In genomic region chr4:95162386-95163090, GRCm38 (mm10) we compare ENCODE assay signal across 13 mouse cellular contexts.
DNase-seq lines count a peak whose midpoint lies in the region; ATAC-seq and TF ChIP-seq lines count a peak whose summit lies in the region.
"Had no signal": no experiment of that assay in that cellular context is flagged by ENCODE, and none has a peak within 500 bp of the region (broad histone marks: within the 10 kb centered on the region; RNA-seq: fewer than 3 reads in every experiment).

No protein-coding gene starts in this region.

- ATAC-seq in heart, postnatal 0 days (ENCODE audit: insufficient read depth, low read depth), result no peak
- ATAC-seq in monocyte, adult 5-6 weeks (replicated peaks; ENCODE audit: insufficient number of reproducible peaks, low FRiP score, low TSS enrichment, poor library complexity, severe bottlenecking), result peak; percentile 71
- no peak for ATAC-seq in hindbrain, embryonic 11.5 days (ENCODE audit: low FRiP score)

- H3K4me1 ChIP-seq in heart, postnatal 0 days (ENCODE audit: control insufficient read depth, insufficient read depth), result peaks cover 13% of the 10 kb centered on the region
- H3K4me1 ChIP-seq in ES-E14 (ENCODE audit: control insufficient read depth in 2 of 2, insufficient read depth in 2 of 2, low read length in 2 of 2, poor library complexity in 1 of 2), result peaks cover 3 to 6% of the 10 kb centered on the region in 2 experiments
- no peaks in the 10 kb centered on the region; the same call in 1 of the 2 replicates for H3K4me1 ChIP-seq in hindbrain, embryonic 11.5 days (replicated peaks; ENCODE audit: control insufficient read depth, insufficient read depth, low read length)
- H3K4me1 ChIP-seq: neural tube, embryonic 12.5 days had no signal

- H3K9ac ChIP-seq in heart, postnatal 0 days (replicated peaks; ENCODE audit: low read depth, low read length), result no peak overlapping the region
- no peak overlapping the region for H3K9ac ChIP-seq in ES-E14 (ENCODE audit: insufficient read depth, low read depth, low read length, poor library complexity, severe bottlenecking)
- no peak overlapping the region for H3K9ac ChIP-seq in hindbrain, embryonic 11.5 days (ENCODE audit: low read depth, low read length)
- H3K9ac ChIP-seq: embryonic facial prominence, embryonic 12.5 days; neural tube, embryonic 12.5 days had no signal

- H3K4me2 ChIP-seq in heart, postnatal 0 days (ENCODE audit: low read depth, low read length), result no peak overlapping the region
- no peak overlapping the region for H3K4me2 ChIP-seq in hindbrain, embryonic 11.5 days (replicated peaks; ENCODE audit: low read depth, low read length)

- H3K4me3 ChIP-seq in heart, postnatal 0 days (ENCODE audit: low read depth, low read length), result no peak overlapping the region
- no peak overlapping the region for H3K4me3 ChIP-seq in ES-E14 (ENCODE audit: insufficient read depth in 1 of 2, low read depth in 1 of 2, low read length in 2 of 2, poor library complexity in 1 of 2, severe bottlenecking in 1 of 2)
- H3K4me3 ChIP-seq in hindbrain, embryonic 11.5 days (ENCODE audit: low read depth, low read length), result no peak overlapping the region

- no peaks in the 10 kb centered on the region for H3K27me3 ChIP-seq in heart, postnatal 0 days (ENCODE audit: control insufficient read depth, insufficient read depth, low read length)
- no peaks in the 10 kb centered on the region for H3K27me3 ChIP-seq in hindbrain, embryonic 11.5 days (ENCODE audit: control insufficient read depth, insufficient read depth, low read length)
- H3K27me3 ChIP-seq: embryonic facial prominence, embryonic 12.5 days; heart, embryonic 12.5 days; neural tube, embryonic 12.5 days had no signal

- no peaks in the 10 kb centered on the region for H3K36me3 ChIP-seq in heart, postnatal 0 days (replicated peaks; ENCODE audit: control insufficient read depth, insufficient read depth, low read length)
- no peaks in the 10 kb centered on the region for H3K36me3 ChIP-seq in ES-E14 (ENCODE audit: control insufficient read depth, insufficient read depth, low read length, poor library complexity, severe bottlenecking)
- H3K36me3 ChIP-seq in hindbrain, embryonic 11.5 days (ENCODE audit: control insufficient read depth, insufficient read depth, low read length), result no peaks in the 10 kb centered on the region
- H3K36me3 ChIP-seq: embryonic facial prominence, embryonic 12.5 days; heart, embryonic 12.5 days; neural tube, embryonic 12.5 days had no signal

- peak overlapping the region; percentile 20; the same call in 1 of the 2 replicates for H3K27ac ChIP-seq in heart, postnatal 0 days (ENCODE audit: low read depth)
- H3K27ac ChIP-seq in ES-E14 (ENCODE audit: insufficient read depth, low read depth, low read length, poor library complexity, severe bottlenecking), result peak overlapping the region; percentile 64; the same call in 1 of the 2 replicates
- no peak overlapping the region for H3K27ac ChIP-seq in hindbrain, embryonic 11.5 days (ENCODE audit: low read depth, low read length)
- H3K27ac ChIP-seq: neural tube, embryonic 12.5 days had no signal

- no peak for TF ChIP-seq EP300 in heart, postnatal 0 days (IDR thresholded peaks at IDR 0.05; ENCODE audit: low read depth)

- no peak for TF ChIP-seq CTCF in heart, postnatal 0 days (IDR thresholded peaks at IDR 0.05; ENCODE audit: low read depth)

- WGBS in heart, postnatal 0 days, result 66% methylated on average over 9 of the region's 9 CpGs
- WGBS in hindbrain, embryonic 11.5 days, result 78% methylated on average over 9 of the region's 9 CpGs

- H3K9me3 ChIP-seq in heart, postnatal 0 days (replicated peaks; ENCODE audit: control insufficient read depth, low read length), result no peaks in the 10 kb centered on the region
- H3K9me3 ChIP-seq in ES-E14 (ENCODE audit: control insufficient read depth, insufficient read depth, low read depth, low read length), result no peaks in the 10 kb centered on the region
- H3K9me3 ChIP-seq in hindbrain, embryonic 11.5 days (ENCODE audit: control insufficient read depth, low read length), result no peaks in the 10 kb centered on the region
- H3K9me3 ChIP-seq: embryonic facial prominence, embryonic 12.5 days; heart, embryonic 12.5 days; neural tube, embryonic 12.5 days had no signal

- in situ Hi-C loops in ES-E14 (cut with MboI; ENCODE audit: low sequenced_read_pairs in 2 of 2, unreplicated experiment in 2 of 2), result no loop called here

- DNase-seq in heart, postnatal 0 days (ENCODE audit: low spot score), result no peak
- DNase-seq in heart, adult 9 months (ENCODE audit: low spot score in 2 of 2), result no peak
- peak; percentile 28 for DNase-seq in ES-E14 (ENCODE audit: low read depth, low spot score)
- DNase-seq in induced T-regulatory cell, adult 2 months (ENCODE audit: low read depth), result peak; percentile 45
- DNase-seq in kidney, adult 18-20 months, result no peak
- DNase-seq in hindbrain, embryonic 11.5 days (ENCODE audit: low spot score), result no peak
- DNase-seq in left cerebral cortex, adult 8-10 months (ENCODE audit: low spot score in 2 of 2), result no peak
- DNase-seq: layer of hippocampus, postnatal 36 days; thymus, postnatal 25 days had no signal

TF ChIP-seq in ES-E14, 5 proteins besides CTCF, POLR2A, EP300 and RAD21:
- TF ChIP-seq MAFK (IDR thresholded peaks at IDR 0.05; ENCODE audit: insufficient read depth, low read depth, low read length) (peak; percentile 95), ZNF384 (IDR thresholded peaks at IDR 0.05; ENCODE audit: low read depth, low read length) (no peak)

Comparison
In these comparisons a context has a peak if more than half of its experiments do, and no peak if none do; other contexts are left out.
1. DNase-seq: peak in ES-E14 (single experiment) and induced T-regulatory cell, adult 2 months (single experiment); none in heart, postnatal 0 days (single experiment), heart, adult 9 months (0 of 2), kidney, adult 18-20 months (single experiment), hindbrain, embryonic 11.5 days (single experiment) and left cerebral cortex, adult 8-10 months (0 of 2).